Mouse (Mus musculus): Measurements from ENCODE around the gene Gm19668. TPM values are rescaled to one million over a fixed set of nuclear protein-coding genes. Genes with fewer than 3 reads are reported as not detected.
"Not testable (repeated sequence)": the region's sequence is repeated elsewhere in the genome, so short reads cannot be mapped to it uniquely, and the experiment has no call there.

The Gm19668 gene
- polyA plus RNA-seq, 1 experiment from 2014 or later = not detected

GRCm38 (mm10) chr10:77771225-77771624 lies 27.7 kb downstream of the Gm19668 start, which contains the start of gene Gm3238:
Gene Gm3238 (minus strand): TSS chr10:77771325.
- H3K27ac ChIP-seq (ENCODE audit: poor library complexity, severe bottlenecking); H3K4me1 ChIP-seq (replicated peaks); H3K36me3 ChIP-seq; H3K4me2 ChIP-seq; H3K9me3 ChIP-seq (replicated peaks); H3K9ac ChIP-seq; H3K27me3 ChIP-seq (replicated peaks); H3K4me3 ChIP-seq; ATAC-seq (ENCODE audit: insufficient number of reproducible peaks, low FRiP score): not testable (repeated sequence)
- 40% methylated on average over 1 of the region's 1 CpGs for WGBS

- Histone ChIP-seq H3K27me3 (replicated peaks) (no peaks in the 10 kb centered on the region), H3K9me3 (replicated peaks) (0 out of 2 replicates have a peak, but pooled peaks cover 3% of the 10 kb centered on the region), H3K4me1 (replicated peaks) (0 out of 2 replicates have a peak, but pooled peaks cover 6% of the 10 kb centered on the region), H3K4me2 (no peak overlapping the region), H3K4me3 (no peak overlapping the region), H3K9ac (no peak overlapping the region), H3K27ac (ENCODE audit: poor library complexity, severe bottlenecking) (no peak overlapping the region), H3K36me3 (no peaks in the 10 kb centered on the region)
- 82% methylated on average over 1 of the region's 1 CpGs for WGBS
- ATAC-seq (ENCODE audit: insufficient number of reproducible peaks, low FRiP score) = peak; percentile 22; the same call in 1 of the 2 replicates
These were observed 29.2 kb downstream of the Gm19668 start for GRCm38 (mm10) chr10:77769727-77770126.

GRCm38 (mm10) chr10:77759582-77759981 lies 39.4 kb downstream of the Gm19668 start, which contains the start of gene Gm3233:
Gene Gm3233 (minus strand): TSS chr10:77759682.
- H3K4me3 ChIP-seq; H3K36me3 ChIP-seq; H3K27me3 ChIP-seq (replicated peaks); H3K9me3 ChIP-seq (replicated peaks); H3K9ac ChIP-seq; H3K27ac ChIP-seq (ENCODE audit: poor library complexity, severe bottlenecking); ATAC-seq (ENCODE audit: insufficient number of reproducible peaks, low FRiP score); H3K4me1 ChIP-seq (replicated peaks); H3K4me2 ChIP-seq: not testable (repeated sequence)
- no CpG with 5 or more reads among the region's 1 CpGs for WGBS

GRCm38 (mm10) chr10:77753448-77753847 lies 45.5 kb downstream of the Gm19668 start:
- ATAC-seq (ENCODE audit: insufficient number of reproducible peaks, low FRiP score) = no peak
- Histone ChIP-seq H3K4me3 (no peak overlapping the region), H3K27ac (ENCODE audit: poor library complexity, severe bottlenecking) (no peak overlapping the region), H3K9me3 (replicated peaks) (peaks cover under 1% of the 10 kb centered on the region; the same call in 1 of the 2 replicates), H3K4me2 (no peak overlapping the region), H3K4me1 (replicated peaks) (no peaks in the 10 kb centered on the region), H3K27me3 (replicated peaks) (0 out of 2 replicates have a peak, but pooled peaks cover 6% of the 10 kb centered on the region), H3K9ac (no peak overlapping the region), H3K36me3 (no peaks in the 10 kb centered on the region)

GRCm38 (mm10) chr10:77752312-77752711 lies 46.6 kb downstream of the Gm19668 start:
- ATAC-seq (ENCODE audit: insufficient number of reproducible peaks, low FRiP score); H3K9me3 ChIP-seq (replicated peaks); H3K4me3 ChIP-seq; H3K27ac ChIP-seq (ENCODE audit: poor library complexity, severe bottlenecking); H3K9ac ChIP-seq; H3K27me3 ChIP-seq (replicated peaks); H3K4me2 ChIP-seq; H3K4me1 ChIP-seq (replicated peaks); H3K36me3 ChIP-seq: not testable (repeated sequence)
- WGBS = 58% methylated on average over 3 of the region's 3 CpGs

- H3K4me1 ChIP-seq (replicated peaks); H3K9ac ChIP-seq; H3K27me3 ChIP-seq (replicated peaks); H3K27ac ChIP-seq (ENCODE audit: poor library complexity, severe bottlenecking); H3K4me2 ChIP-seq; ATAC-seq (ENCODE audit: insufficient number of reproducible peaks, low FRiP score); H3K4me3 ChIP-seq; H3K36me3 ChIP-seq: not testable (repeated sequence)
- WGBS = 33% methylated on average over 1 of the region's 1 CpGs
- H3K9me3 ChIP-seq (replicated peaks) = peaks cover 13% of the 10 kb centered on the region
These were observed 47.7 kb downstream of the Gm19668 start, which contains the start of gene Gm9736 for GRCm38 (mm10) chr10:77751254-77751653. Gene Gm9736 (minus strand): TSS chr10:77751354.

GRCm38 (mm10) chr10:77750686-77751085 lies 48.2 kb downstream of the Gm19668 start:
- not testable (repeated sequence) for H3K4me2 ChIP-seq; H3K27ac ChIP-seq (ENCODE audit: poor library complexity, severe bottlenecking); H3K4me3 ChIP-seq; H3K9ac ChIP-seq; H3K27me3 ChIP-seq (replicated peaks); ATAC-seq (ENCODE audit: insufficient number of reproducible peaks, low FRiP score); H3K36me3 ChIP-seq; H3K4me1 ChIP-seq (replicated peaks)
- H3K9me3 ChIP-seq (replicated peaks) = peaks cover 13% of the 10 kb centered on the region
- 67% methylated on average over 1 of the region's 1 CpGs for WGBS

Other genes starting within 250 kb of the Gm19668 start
- 103 and 104 TPM in 2 replicates for gene Pttg1ip, start 217.4 kb downstream of the Gm19668 start, polyA plus RNA-seq (2016; fragmentation: Nextera tagmentation; extraction: Ambion mirVana)
- 177 and 184 TPM in 2 replicates for gene Sumo3, start 193.0 kb downstream of the Gm19668 start, polyA plus RNA-seq (2016; fragmentation: Nextera tagmentation; extraction: Ambion mirVana)
- gene Gm49325, start 192.9 kb downstream of the Gm19668 start, polyA plus RNA-seq (2016; fragmentation: Nextera tagmentation; extraction: Ambion mirVana) = 14.5 TPM in 1 of 2 replicates, not detected in the other
- gene Ube2g2, start 176.9 kb downstream of the Gm19668 start, polyA plus RNA-seq (2016; fragmentation: Nextera tagmentation; extraction: Ambion mirVana) = 69.5 and 72.8 TPM in 2 replicates
- not detected in 2 replicates for gene Tspear, start 112.6 kb downstream of the Gm19668 start, polyA plus RNA-seq (2016; fragmentation: Nextera tagmentation; extraction: Ambion mirVana)
- not detected in 2 replicates for gene Gm19402, start 108.4 kb downstream of the Gm19668 start, polyA plus RNA-seq (2016; fragmentation: Nextera tagmentation; extraction: Ambion mirVana)
- gene Gm9508, start 101.9 kb downstream of the Gm19668 start, polyA plus RNA-seq (2016; fragmentation: Nextera tagmentation; extraction: Ambion mirVana) = not detected in 2 replicates
- gene Gm10272, start 92.5 kb downstream of the Gm19668 start, polyA plus RNA-seq (2016; fragmentation: Nextera tagmentation; extraction: Ambion mirVana) = not detected in 2 replicates
- not detected in 2 replicates for gene Gm10024, start 87.7 kb downstream of the Gm19668 start, polyA plus RNA-seq (2016; fragmentation: Nextera tagmentation; extraction: Ambion mirVana)
- not detected in 2 replicates for gene Gm10142, start 83.3 kb downstream of the Gm19668 start, polyA plus RNA-seq (2016; fragmentation: Nextera tagmentation; extraction: Ambion mirVana)
- gene Krtap12-1, start 78.5 kb downstream of the Gm19668 start, polyA plus RNA-seq (2016; fragmentation: Nextera tagmentation; extraction: Ambion mirVana) = not detected in 2 replicates
- not detected in 2 replicates for gene Gm10100, start 72.6 kb downstream of the Gm19668 start, polyA plus RNA-seq (2016; fragmentation: Nextera tagmentation; extraction: Ambion mirVana)
- gene Gm18596, start 56.5 kb downstream of the Gm19668 start, polyA plus RNA-seq (2016; fragmentation: Nextera tagmentation; extraction: Ambion mirVana) = not detected in 2 replicates
- gene Gm9736, start 47.8 kb downstream of the Gm19668 start, polyA plus RNA-seq (2016; fragmentation: Nextera tagmentation; extraction: Ambion mirVana) = not detected in 2 replicates
- gene Gm3233, start 39.5 kb downstream of the Gm19668 start, polyA plus RNA-seq (2016; fragmentation: Nextera tagmentation; extraction: Ambion mirVana) = not detected in 2 replicates
- not detected in 2 replicates for gene Gm3238, start 27.8 kb downstream of the Gm19668 start, polyA plus RNA-seq (2016; fragmentation: Nextera tagmentation; extraction: Ambion mirVana)
- not detected in 2 replicates for gene Gm7138, start 22.2 kb downstream of the Gm19668 start, polyA plus RNA-seq (2016; fragmentation: Nextera tagmentation; extraction: Ambion mirVana)
- gene Gm3250, start 16.6 kb downstream of the Gm19668 start, polyA plus RNA-seq (2016; fragmentation: Nextera tagmentation; extraction: Ambion mirVana) = not detected in 2 replicates
- not detected in 2 replicates for gene Gm7137, start 10.9 kb downstream of the Gm19668 start, polyA plus RNA-seq (2016; fragmentation: Nextera tagmentation; extraction: Ambion mirVana)
- gene Gm9639, start 4.1 kb downstream of the Gm19668 start, polyA plus RNA-seq (2016; fragmentation: Nextera tagmentation; extraction: Ambion mirVana) = not detected in 2 replicates
- not detected in 2 replicates for gene Gm9507, start 12.7 kb upstream of the Gm19668 start, polyA plus RNA-seq (2016; fragmentation: Nextera tagmentation; extraction: Ambion mirVana)
- gene Gm2696, start 15.5 kb upstream of the Gm19668 start, polyA plus RNA-seq (2016; fragmentation: Nextera tagmentation; extraction: Ambion mirVana) = not detected in 2 replicates
- gene Krtap10-4, start 28.0 kb upstream of the Gm19668 start, polyA plus RNA-seq (2016; fragmentation: Nextera tagmentation; extraction: Ambion mirVana) = not detected in 2 replicates
- not detected in 2 replicates for gene Krtap10-10, start 36.8 kb upstream of the Gm19668 start, polyA plus RNA-seq (2016; fragmentation: Nextera tagmentation; extraction: Ambion mirVana)
- not detected in 2 replicates for gene Gm36176, start 47.7 kb upstream of the Gm19668 start, polyA plus RNA-seq (2016; fragmentation: Nextera tagmentation; extraction: Ambion mirVana)
- not detected in 2 replicates for gene Gm10318, start 53.7 kb upstream of the Gm19668 start, polyA plus RNA-seq (2016; fragmentation: Nextera tagmentation; extraction: Ambion mirVana)
- gene Gm3285, start 62.8 kb upstream of the Gm19668 start, polyA plus RNA-seq (2016; fragmentation: Nextera tagmentation; extraction: Ambion mirVana) = not detected in 2 replicates
- gene Lrrc3, start 103.4 kb upstream of the Gm19668 start, polyA plus RNA-seq (2016; fragmentation: Nextera tagmentation; extraction: Ambion mirVana) = 1.9 and 2.1 TPM in 2 replicates
- gene Trpm2, start 171.4 kb upstream of the Gm19668 start, polyA plus RNA-seq (2016; fragmentation: Nextera tagmentation; extraction: Ambion mirVana) = 0.19 and 0.32 TPM in 2 replicates
- 14.8 and 15.6 TPM in 2 replicates for gene 1810043G02Rik, start 179.4 kb upstream of the Gm19668 start, polyA plus RNA-seq (2016; fragmentation: Nextera tagmentation; extraction: Ambion mirVana)
- gene Pfkl, start 210.9 kb upstream of the Gm19668 start, polyA plus RNA-seq (2016; fragmentation: Nextera tagmentation; extraction: Ambion mirVana) = 220 and 226 TPM in 2 replicates
- not detected in 2 replicates for gene Dnmt3l, start 242.8 kb upstream of the Gm19668 start, polyA plus RNA-seq (2016; fragmentation: Nextera tagmentation; extraction: Ambion mirVana)
- 0.42 TPM in 1 of 2 replicates, not detected in the other for gene Aire, start 244.5 kb upstream of the Gm19668 start, polyA plus RNA-seq (2016; fragmentation: Nextera tagmentation; extraction: Ambion mirVana)

Measured in heart, embryonic 12.5 days (tissue).